Mouse (Mus musculus) cerebellum, postnatal 10 days (tissue): ENCODE measurements around the gene Col5a3.
A peak's percentile ranks its signal among the peaks of the same experiment; 100 is the strongest.

ENCODE experiments used
- DNase-seq, 2 experiments: peaks; one replicate each; pipeline ENCODE4 v3.0.0; 2021; ENCODE audit warnings: mixed read lengths in 2 of 2

Gene Col5a3

DNA sequence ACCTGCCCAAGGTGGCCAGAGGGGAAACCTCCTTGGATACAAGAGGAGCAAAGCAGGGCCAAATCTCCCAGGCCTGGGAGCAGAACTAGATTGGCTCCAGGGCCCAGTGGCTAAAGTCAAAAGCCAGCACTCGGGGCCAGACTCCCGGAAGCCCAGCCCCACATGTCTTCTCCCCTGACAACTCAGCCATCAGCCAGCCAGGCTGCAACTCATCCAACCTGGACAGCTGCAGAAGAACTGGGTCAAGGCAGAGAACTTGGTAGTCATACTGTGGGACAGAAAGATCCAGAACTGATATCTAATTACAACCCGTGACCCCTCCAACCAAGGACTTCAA lies 9.7 kb downstream of the Col5a3 start:
- no peak for DNase-seq

- peak; percentile 71 to 77 for DNase-seq
Measured at GRCm38 (mm10) chr9:20804266-20805158, 10.4 kb downstream of the Col5a3 start.

GRCm38 (mm10) chr9:20794108-20794806 lies 20.6 kb downstream of the Col5a3 start:
- peak; percentile 59 to 72 for DNase-seq

DNA sequence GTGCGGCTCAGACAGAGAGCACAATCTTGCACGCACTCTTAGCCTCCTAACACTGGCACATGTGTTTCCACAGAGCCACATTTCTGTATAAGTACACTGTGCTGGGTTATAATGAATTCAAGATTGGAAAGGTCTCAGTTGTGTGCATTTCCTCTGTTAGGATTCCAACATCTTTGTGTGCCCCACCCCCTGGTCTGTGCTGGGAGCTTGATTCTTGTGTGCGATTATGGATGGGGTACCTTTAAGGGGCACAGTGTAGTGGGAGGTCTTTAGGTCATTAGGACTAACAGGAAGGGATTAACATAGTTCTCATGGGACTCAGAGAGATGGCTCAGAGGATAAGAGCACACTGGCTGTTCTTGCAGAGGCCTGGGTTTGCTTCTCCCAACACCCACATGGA lies 24.5 kb downstream of the Col5a3 start:
- no peak for DNase-seq

DNA sequence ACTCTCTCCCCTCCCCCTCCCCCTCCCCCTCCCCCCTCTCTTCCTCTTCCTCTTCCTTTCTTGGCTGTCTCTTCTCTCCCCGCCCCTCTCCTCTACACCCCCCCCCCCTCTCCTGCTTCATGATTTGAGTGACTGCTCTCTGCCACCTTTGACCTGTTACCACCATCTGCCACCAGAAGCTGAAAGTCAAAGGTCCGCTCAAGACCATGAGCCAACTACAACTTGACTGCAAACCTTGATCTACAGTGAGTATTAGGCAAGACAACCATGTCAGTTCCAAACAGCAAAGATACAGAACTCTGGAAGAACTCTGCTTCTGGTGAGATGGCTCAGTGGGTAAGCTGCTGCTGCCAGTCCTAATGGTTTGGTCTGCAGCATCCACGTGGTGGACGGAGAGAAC lies 25.2 kb downstream of the Col5a3 start:
- DNase-seq: no peak

DNA sequence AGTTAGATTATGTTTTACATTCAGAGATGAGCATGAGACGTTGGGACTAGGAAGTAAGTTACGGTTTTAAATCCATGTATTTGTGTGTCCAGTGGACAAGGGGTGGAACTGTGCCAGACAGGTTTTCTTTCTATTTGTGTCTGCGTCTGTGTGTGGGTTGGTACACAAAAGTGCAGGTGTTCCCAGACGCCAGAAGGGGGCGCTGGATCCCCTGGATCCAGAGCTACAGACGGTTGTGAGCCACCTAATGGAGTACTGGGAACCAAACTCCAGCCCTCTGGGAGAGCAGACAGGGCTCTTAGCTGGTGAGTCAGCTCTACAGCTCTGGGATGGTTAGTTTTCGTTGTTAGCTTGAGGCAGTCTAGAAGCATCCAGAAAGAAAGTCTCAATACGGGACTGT lies 26.9 kb downstream of the Col5a3 start:
- DNase-seq: no peak

- no peak for DNase-seq
Measured at GRCm38 (mm10) chr9:20785055-20785454, 29.8 kb downstream of the Col5a3 start.

GRCm38 (mm10) chr9:20781286-20781685 lies 33.6 kb downstream of the Col5a3 start:
- DNase-seq: no peak

DNA sequence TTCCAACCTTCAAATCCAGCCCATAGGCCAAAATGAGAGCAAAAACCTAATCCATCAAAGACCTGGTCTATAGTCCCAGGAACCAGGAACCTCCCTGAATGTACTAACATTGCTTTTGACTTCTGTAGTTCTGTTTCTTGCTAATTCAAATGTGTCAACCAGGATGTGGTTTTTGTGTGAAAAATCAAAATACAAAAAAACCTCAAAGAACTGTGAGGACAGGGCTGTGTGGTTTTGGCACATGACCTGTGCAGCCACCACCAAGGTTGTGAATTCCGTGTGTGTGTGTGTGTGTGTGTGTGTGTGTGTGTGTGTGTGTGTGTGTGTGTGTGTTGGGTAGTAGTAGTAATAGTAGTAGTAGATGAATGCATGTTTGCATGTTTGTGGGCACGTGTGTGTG lies 49.6 kb downstream of the Col5a3 start:
- no peak for DNase-seq

GRCm38 (mm10) chr9:20763099-20763498 lies 51.8 kb downstream of the Col5a3 start:
- peak; percentile 82 to 83 for DNase-seq

DNA sequence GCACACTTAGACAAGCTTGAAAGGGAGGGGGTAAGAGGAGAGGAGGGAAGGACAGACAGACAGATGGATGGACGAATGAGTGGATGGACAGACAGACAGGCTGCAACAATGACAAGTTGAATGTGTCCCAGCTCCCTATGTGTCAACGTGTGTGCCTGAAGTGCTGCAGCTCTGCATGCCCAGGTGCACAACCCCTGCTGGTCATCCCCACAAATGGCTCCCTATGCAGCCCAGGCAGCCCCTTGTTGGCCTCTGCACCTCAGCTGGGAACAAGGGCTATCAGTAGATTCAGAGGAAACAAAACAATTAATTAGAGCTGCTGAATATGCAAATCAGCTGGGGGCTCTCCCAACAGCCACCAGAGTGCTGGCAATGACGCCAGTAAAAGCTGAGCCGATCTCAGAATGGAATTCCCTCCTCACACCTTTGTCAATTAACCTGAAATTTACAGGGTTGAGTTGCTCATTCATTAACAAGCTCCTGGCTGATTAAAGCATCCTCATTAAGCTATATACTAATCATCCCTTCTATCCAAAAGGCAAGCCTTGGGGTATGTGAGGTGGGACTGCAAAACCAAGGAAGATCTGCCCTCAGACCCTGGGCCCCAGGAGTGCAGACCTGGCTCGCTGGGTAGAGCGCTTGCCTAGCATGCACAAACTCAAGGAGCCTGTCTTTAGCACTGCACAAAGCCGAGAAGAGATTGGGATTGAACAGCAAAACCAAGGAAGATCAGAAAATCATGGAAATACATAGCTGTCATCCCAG lies 52.5 kb downstream of the Col5a3 start:
- DNase-seq: peak; percentile 28

GRCm38 (mm10) chr9:20761388-20761787 lies 53.5 kb downstream of the Col5a3 start:
- DNase-seq: no peak

GRCm38 (mm10) chr9:20760813-20761212 lies 54.1 kb downstream of the Col5a3 start:
- no peak for DNase-seq

DNA sequence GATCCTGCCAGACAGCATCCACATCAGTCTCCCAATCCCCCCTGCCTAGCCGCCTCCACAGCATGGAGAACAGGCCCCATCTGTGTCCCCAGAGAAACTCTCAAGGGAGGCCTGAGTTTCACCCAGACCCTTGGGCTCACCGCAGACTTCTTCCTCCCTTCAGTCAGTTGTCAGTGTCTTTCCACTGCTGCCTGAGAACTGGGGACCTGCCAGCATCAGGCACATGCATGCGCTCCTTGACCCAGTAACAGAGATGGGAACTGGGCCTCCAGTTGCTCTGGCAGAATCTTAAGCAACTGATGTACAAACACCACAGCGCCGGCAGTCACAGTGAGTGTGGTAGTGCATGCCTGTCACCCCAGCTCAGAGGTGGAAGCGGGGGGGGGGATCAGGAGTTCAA lies 56.0 kb downstream of the Col5a3 start:
- DNase-seq: no peak

DNA sequence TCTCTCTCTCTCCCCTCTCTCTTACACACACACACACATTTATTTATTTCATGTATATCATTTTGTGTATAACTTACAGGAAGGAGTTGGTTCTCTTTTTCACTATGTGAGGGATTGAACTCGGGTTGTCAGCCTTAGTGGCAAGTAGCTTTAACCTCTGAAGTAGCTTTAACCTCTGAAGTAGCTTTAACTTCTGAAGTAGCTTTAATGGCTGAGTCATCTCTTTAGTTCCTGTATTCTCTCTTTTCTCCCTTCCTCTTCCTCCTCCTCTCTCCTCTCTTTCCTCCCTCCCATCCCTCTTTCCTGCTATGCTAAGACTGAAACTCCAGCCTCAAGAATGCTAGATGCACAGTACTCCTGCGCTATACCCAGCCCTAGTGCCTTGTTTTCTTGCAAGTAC lies 56.6 kb downstream of the Col5a3 start:
- DNase-seq: no peak

- peak; percentile 79 to 84 for DNase-seq
Measured at GRCm38 (mm10) chr9:20757087-20757955, 57.5 kb downstream of the Col5a3 start.

DNA sequence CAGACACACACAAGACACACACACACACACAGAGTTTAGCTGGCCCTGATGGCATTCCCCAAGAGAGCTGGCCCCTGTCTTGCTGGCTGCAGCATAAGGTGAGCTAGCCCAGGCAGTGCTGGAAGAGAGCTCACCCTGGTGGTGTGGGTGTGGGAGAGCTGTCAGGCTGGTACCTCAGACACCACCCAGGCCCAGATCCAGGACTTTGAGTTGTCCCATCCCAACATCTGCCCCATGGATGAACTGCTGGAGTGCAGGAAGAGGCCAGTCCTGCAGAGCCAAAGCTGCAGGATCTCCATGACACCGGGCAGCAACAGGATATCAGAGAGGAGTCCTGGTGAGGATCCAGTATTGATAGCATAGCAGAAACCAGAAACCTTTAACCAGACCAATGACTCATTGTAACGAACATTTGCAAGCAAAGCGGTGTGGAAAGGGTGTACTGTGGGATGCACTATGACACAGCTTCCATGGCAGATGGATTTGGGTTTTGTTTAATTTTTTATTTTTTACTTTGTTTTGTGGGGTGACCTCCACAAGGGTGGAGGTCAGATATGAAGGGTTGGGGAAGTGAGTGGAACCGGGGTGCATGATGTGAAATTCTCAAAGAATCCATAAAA lies 58.7 kb downstream of the Col5a3 start:
- DNase-seq: no peak

- no peak for DNase-seq
Measured at GRCm38 (mm10) chr9:20754335-20754734, 60.5 kb downstream of the Col5a3 start.

DNA sequence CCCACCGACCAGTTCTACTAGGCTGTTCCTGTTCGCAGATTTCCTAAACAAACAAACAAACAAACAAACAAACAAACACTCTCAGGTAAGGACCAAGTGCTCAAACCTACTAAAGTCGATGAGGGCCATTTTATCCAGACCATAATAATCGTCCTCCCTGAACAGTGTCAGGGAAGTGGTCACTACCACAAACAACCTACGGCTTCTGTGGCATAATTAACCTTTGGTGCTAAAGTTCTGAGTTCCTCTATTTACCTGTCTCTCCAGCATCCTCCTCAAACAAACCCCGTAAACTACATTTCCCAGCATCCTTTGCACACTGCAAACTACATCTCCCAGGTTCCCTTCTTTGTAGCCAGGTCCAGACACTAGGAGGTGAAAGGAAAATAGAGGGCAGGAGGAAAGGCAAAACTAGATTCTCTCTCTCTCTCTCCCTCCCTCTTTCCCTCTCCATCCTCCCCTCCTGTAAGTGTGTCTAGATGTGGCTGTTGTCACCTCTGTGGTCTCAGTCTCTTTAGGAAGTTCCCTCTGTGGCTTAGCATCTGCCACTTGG lies 63.3 kb downstream of the Col5a3 start:
- DNase-seq: peak; percentile 37 to 38

DNA sequence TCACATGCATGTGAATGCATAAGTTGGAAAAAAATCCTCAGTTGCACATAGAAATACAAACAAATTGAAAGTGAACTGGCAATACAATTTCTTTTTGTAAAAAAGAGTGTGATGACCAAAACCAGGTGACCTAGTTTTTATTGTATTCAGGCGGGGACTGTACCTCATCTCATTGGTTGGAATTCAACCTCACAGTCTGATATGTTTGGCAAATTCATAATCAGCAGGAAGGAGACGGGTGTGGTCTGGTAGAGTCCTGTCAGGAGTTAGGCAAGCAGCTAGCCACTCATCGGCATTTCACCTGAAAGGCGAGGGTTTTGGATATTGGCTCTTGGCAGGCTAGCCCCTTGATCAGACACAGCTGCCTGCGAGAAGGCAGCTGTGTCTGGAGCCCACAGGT lies 65.7 kb downstream of the Col5a3 start:
- no peak for DNase-seq

DNA sequence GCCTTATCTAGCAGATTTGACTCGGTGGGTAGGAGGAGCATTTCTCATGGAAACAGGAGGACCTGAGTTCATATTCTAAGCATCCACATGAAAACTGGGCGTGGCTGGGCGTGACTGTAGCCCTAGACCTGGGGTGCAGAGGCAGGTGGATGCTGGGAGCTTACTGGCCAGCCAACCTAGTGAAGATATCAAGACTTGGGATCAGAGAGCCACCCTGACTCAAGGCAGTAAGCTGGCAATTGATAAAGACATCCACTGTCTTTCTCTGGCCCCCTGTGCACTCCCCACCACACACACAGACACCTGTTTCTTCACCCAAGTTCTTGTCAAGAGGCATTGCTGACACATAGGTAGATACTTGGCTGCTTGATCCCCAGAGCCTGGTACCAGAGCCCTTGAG lies 66.3 kb downstream of the Col5a3 start:
- DNase-seq: no peak

GRCm38 (mm10) chr9:20747682-20748081 lies 67.2 kb downstream of the Col5a3 start:
- no peak for DNase-seq
